Mouse (Mus musculus) bone marrow, adult 2 months (tissue): ENCODE data around the gene Tspyl3. TPM values are rescaled to one million over a fixed set of nuclear protein-coding genes. Genes with fewer than 3 reads are reported as not detected.

Source experiments
- H3K27ac ChIP-seq: fragments of 200-500 bp; 2 replicates; pipeline ENCODE4 v1.5.1; 2012; ENCODE audit warnings: low read depth, mild to moderate bottlenecking, control low read depth, inconsistent platforms, low read length; ENCODE audit not compliant: control insufficient read depth, poor library complexity, insufficient read depth
- H3K4me1 ChIP-seq: fragments of 200-500 bp; 2 replicates; pipeline ENCODE4 v1.6.1; 2011; ENCODE audit warnings: low read length; ENCODE audit not compliant: control insufficient read depth, insufficient read depth
- H3K4me3 ChIP-seq: fragments of 200-500 bp; replicated peaks from 2 replicates; pipeline ENCODE3; 2011; ENCODE audit warnings: mild to moderate bottlenecking, low read depth, low read length, control low read depth; ENCODE audit not compliant: control insufficient read depth
- CTCF ChIP-seq: fragments of 200-500 bp; IDR thresholded peaks from 2 replicates; pipeline ENCODE4 v1.5.1; 2011; ENCODE audit warnings: low read length, control low read depth; ENCODE audit not compliant: control insufficient read depth, insufficient read depth
- POLR2A ChIP-seq: fragments of 200-500 bp; IDR thresholded peaks from 2 replicates; pipeline ENCODE4 v1.6.1; 2011; ENCODE audit warnings: low read depth, mild to moderate bottlenecking, control low read depth, low read length, borderline replicate concordance; ENCODE audit not compliant: control insufficient read depth
- WGBS: fragments of 180-500 bp; shearing (Covaris S2); methylation state at CpG from one replicate; pipeline ENCODE4 v1.1.7; 2018; 5-methylcytosine and 5-hydroxymethylcytosine counted together
- polyA plus RNA-seq: library from polyadenylated mRNA; stranded (reverse); fragments of >200 nt; gene quantifications from 2 replicates; pipeline ENCODE4 v1.2.4, GENCODE M21; 2011; ENCODE audit warnings: low replicate concordance; ENCODE audit not compliant: missing spikeins, insufficient read depth, insufficient read length

The Tspyl3 gene
- polyA plus RNA-seq, 1 experiment, result 5.5 TPM

GRCm38 (mm10) chr2:153259030-153259863 is 34.0 kb upstream of the Tspyl3 start:
- H3K4me3 ChIP-seq, result no peak overlapping the region
- H3K27ac ChIP-seq, result peak overlapping the region; percentile 76
- H3K4me1 ChIP-seq, result peaks cover 7% of the 10 kb centered on the region
- 18% methylated on average over 12 of the region's 12 CpGs for WGBS
- TF ChIP-seq CTCF (no peak), POLR2A (no peak)

GRCm38 (mm10) chr2:153256604-153257003 is 31.4 kb upstream of the Tspyl3 start:
- no peak overlapping the region for H3K4me3 ChIP-seq
- 84% methylated on average over 2 of the region's 2 CpGs for WGBS
- no peak for TF ChIP-seq POLR2A
- no peak for TF ChIP-seq CTCF
- peaks cover 4% of the 10 kb centered on the region; the same call in 1 of the 2 replicates for H3K4me1 ChIP-seq
- H3K27ac ChIP-seq, result no peak overlapping the region

- Histone ChIP-seq H3K27ac (no peak overlapping the region), H3K4me1 (no peaks in the 10 kb centered on the region), H3K4me3 (no peak overlapping the region)
- no peak for TF ChIP-seq POLR2A
- no peak for TF ChIP-seq CTCF
- 50% methylated on average over 5 of the region's 5 CpGs for WGBS
Observed at GRCm38 (mm10) chr2:153249751-153250150, 24.5 kb upstream of the Tspyl3 start.

- TF ChIP-seq POLR2A (no peak), CTCF (no peak)
- H3K4me3 ChIP-seq, result peak overlapping the region; percentile 76
- 56% methylated on average over 6 of the region's 6 CpGs for WGBS
- peaks cover 6% of the 10 kb centered on the region for H3K4me1 ChIP-seq
- H3K27ac ChIP-seq, result no peak overlapping the region; the same call in 1 of the 2 replicates
Observed at GRCm38 (mm10) chr2:153242156-153242555, 16.9 kb upstream of the Tspyl3 start.

- under 1% methylated on average over 67 of the region's 72 CpGs for WGBS
- Histone ChIP-seq H3K4me3 (peak within 1 kb of the TSS; percentile 76), H3K4me1 (peaks cover 7% of the 10 kb centered on the region), H3K27ac (peak within 1 kb of the TSS; percentile 94)
- TF ChIP-seq POLR2A (peak; percentile 49; the same call in 1 of the 2 replicates), CTCF (peak; percentile 9; the same call in 1 of the 2 replicates)
Observed at GRCm38 (mm10) chr2:153241250-153242014, 16.2 kb upstream of the Tspyl3 start, which contains the start of the genes Plagl2 and Pofut1. Gene Plagl2, minus strand, starts transcription at chr2:153241426. Gene Pofut1, plus strand, starts transcription at chr2:153241533.

- WGBS, result under 1% methylated on average over 33 of the region's 33 CpGs
- TF ChIP-seq POLR2A (0 out of 2 replicates have a peak, but pooled peaks have one; percentile 17), CTCF (no peak)
- Histone ChIP-seq H3K4me3 (peak overlapping the region; percentile 64), H3K27ac (peak overlapping the region; percentile 94), H3K4me1 (peaks cover 7% of the 10 kb centered on the region)
Observed at GRCm38 (mm10) chr2:153240701-153241235, 15.5 kb upstream of the Tspyl3 start.

- Histone ChIP-seq H3K27ac (peak overlapping the region; percentile 74), H3K4me1 (peaks cover 7% of the 10 kb centered on the region), H3K4me3 (peak overlapping the region; percentile 64)
- no peak for TF ChIP-seq CTCF
- no peak for TF ChIP-seq POLR2A
- 19% methylated on average over 22 of the region's 22 CpGs for WGBS
Observed at GRCm38 (mm10) chr2:153239860-153240480, 14.7 kb upstream of the Tspyl3 start.
